Mouse (Mus musculus): ENCODE data around the gene Lin37. TPM values are rescaled to one million over a fixed set of nuclear protein-coding genes. Genes with fewer than 3 reads are reported as not detected.

The Lin37 gene
- polyA plus RNA-seq, 1 experiment from 2014 or later, result 55.2 TPM

DNA sequence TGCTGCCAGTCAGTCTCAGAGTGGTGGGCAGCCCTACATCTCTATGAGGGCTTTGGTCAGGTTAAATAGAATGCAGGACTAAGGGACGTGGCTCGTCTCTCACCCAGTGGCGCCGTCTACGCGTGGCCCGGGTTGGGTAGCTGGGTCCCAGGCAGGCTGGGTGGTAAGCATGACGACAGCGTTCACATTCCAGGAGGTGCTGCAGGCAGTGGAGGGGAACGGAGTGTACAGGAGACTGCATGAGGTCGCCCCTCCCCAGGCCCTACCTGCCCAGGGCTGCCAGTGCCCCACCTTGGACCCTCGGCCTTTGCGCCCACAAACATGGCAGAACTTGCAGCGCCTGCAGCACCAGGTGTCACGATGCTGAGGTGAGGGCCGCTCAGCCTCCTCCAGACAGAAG lies 21.9 kb upstream of the Lin37 start:
- no peak overlapping the region for H3K4me3 ChIP-seq
- H3K9ac ChIP-seq, result no peak overlapping the region
- no peak overlapping the region for H3K27ac ChIP-seq
- no peak for ATAC-seq (ENCODE audit: low FRiP score)
- H3K36me3 ChIP-seq, result peaks cover 97% of the 10 kb centered on the region
- H3K4me2 ChIP-seq (replicated peaks), result no peak overlapping the region
- H3K27me3 ChIP-seq, result no peaks in the 10 kb centered on the region
- WGBS, result 96% methylated on average over 16 of the region's 16 CpGs
- H3K9me3 ChIP-seq (replicated peaks), result no peaks in the 10 kb centered on the region
- H3K4me1 ChIP-seq, result peaks cover 3% of the 10 kb centered on the region

DNA sequence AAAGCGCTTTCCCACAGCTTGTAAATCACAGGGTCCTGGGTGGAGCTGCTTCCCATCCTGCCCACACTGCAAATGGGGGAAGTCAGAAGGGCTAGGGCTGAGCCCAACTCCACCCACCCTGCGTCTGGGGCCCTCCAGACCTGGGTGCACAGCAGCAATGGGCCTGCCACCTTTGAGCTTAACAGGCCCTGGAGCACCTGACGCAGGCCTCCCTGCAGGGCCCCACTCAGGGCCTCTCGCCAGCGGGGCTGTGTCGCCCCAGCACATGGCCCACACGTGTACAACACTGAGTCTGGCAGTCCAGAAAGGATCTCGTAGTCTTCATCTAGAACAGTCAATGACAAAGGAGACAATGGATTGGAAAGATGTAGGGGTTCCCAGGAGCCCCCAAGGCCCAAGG lies 20.3 kb upstream of the Lin37 start:
- Histone ChIP-seq H3K27me3 (no peaks in the 10 kb centered on the region), H3K4me1 (no peaks in the 10 kb centered on the region), H3K4me3 (no peak overlapping the region), H3K4me2 (replicated peaks) (no peak overlapping the region), H3K27ac (no peak overlapping the region), H3K9ac (no peak overlapping the region), H3K36me3 (peaks cover 98% of the 10 kb centered on the region), H3K9me3 (replicated peaks) (no peaks in the 10 kb centered on the region)
- 92% methylated on average over 8 of the region's 8 CpGs for WGBS
- no peak for ATAC-seq (ENCODE audit: low FRiP score)

- Histone ChIP-seq H3K9ac (no peak overlapping the region), H3K27me3 (no peaks in the 10 kb centered on the region), H3K9me3 (replicated peaks) (no peaks in the 10 kb centered on the region), H3K27ac (no peak overlapping the region), H3K4me3 (no peak overlapping the region), H3K36me3 (peaks cover 97% of the 10 kb centered on the region), H3K4me2 (replicated peaks) (no peak overlapping the region), H3K4me1 (no peaks in the 10 kb centered on the region)
- WGBS, result 83% methylated on average over 2 of the region's 2 CpGs
- no peak for ATAC-seq (ENCODE audit: low FRiP score)
Measured at GRCm38 (mm10) chr7:30572969-30573368, 13.3 kb upstream of the Lin37 start.

DNA sequence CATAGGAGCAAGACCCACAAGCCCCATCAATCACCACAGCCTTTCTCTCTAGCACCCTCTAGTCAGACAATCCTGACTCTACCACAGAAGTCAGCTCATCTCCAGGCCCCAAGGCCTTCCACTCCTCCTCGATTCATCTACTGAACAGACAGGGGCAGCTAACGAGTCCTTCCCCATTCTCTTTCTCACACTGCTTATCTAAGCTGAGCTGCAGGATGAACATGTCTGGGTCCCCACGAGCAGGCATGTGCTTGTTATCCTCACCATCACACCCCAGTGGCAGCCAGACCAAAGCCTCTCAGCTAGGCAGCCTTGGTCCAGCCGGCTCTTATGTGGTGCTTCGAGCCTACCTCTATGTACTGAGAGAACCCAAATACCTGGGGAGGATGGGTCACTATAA lies 12.8 kb upstream of the Lin37 start:
- no peaks in the 10 kb centered on the region for H3K4me1 ChIP-seq
- H3K9ac ChIP-seq, result no peak overlapping the region
- no peak for ATAC-seq (ENCODE audit: low FRiP score)
- peaks cover 95% of the 10 kb centered on the region for H3K36me3 ChIP-seq
- no peak overlapping the region for H3K4me3 ChIP-seq
- 92% methylated on average over 5 of the region's 5 CpGs for WGBS
- H3K4me2 ChIP-seq (replicated peaks), result no peak overlapping the region
- H3K9me3 ChIP-seq (replicated peaks), result no peaks in the 10 kb centered on the region
- H3K27ac ChIP-seq, result no peak overlapping the region
- no peaks in the 10 kb centered on the region for H3K27me3 ChIP-seq

GRCm38 (mm10) chr7:30567555-30567954 lies 7.9 kb upstream of the Lin37 start:
- 91% methylated on average over 11 of the region's 11 CpGs for WGBS
- no peak for ATAC-seq (ENCODE audit: low FRiP score)

GRCm38 (mm10) chr7:30566033-30566432 lies 6.4 kb upstream of the Lin37 start:
- H3K4me3 ChIP-seq, result no peak overlapping the region
- H3K9me3 ChIP-seq (replicated peaks), result no peaks in the 10 kb centered on the region
- 82% methylated on average over 9 of the region's 9 CpGs for WGBS
- H3K4me1 ChIP-seq, result peaks cover 12% of the 10 kb centered on the region
- no peak overlapping the region for H3K27ac ChIP-seq
- no peak for ATAC-seq (ENCODE audit: low FRiP score)
- H3K27me3 ChIP-seq, result no peaks in the 10 kb centered on the region
- H3K9ac ChIP-seq, result no peak overlapping the region
- no peak overlapping the region for H3K4me2 ChIP-seq (replicated peaks)
- peaks cover 62% of the 10 kb centered on the region for H3K36me3 ChIP-seq

More at GRCm38 (mm10) chr7:30567555-30567954, 7.9 kb upstream of the Lin37 start:
- Histone ChIP-seq H3K27me3 (no peaks in the 10 kb centered on the region), H3K9ac (no peak overlapping the region), H3K4me1 (peaks cover 7% of the 10 kb centered on the region), H3K9me3 (replicated peaks) (no peaks in the 10 kb centered on the region), H3K4me3 (no peak overlapping the region), H3K27ac (no peak overlapping the region), H3K36me3 (peaks cover 75% of the 10 kb centered on the region), H3K4me2 (replicated peaks) (no peak overlapping the region)

DNA sequence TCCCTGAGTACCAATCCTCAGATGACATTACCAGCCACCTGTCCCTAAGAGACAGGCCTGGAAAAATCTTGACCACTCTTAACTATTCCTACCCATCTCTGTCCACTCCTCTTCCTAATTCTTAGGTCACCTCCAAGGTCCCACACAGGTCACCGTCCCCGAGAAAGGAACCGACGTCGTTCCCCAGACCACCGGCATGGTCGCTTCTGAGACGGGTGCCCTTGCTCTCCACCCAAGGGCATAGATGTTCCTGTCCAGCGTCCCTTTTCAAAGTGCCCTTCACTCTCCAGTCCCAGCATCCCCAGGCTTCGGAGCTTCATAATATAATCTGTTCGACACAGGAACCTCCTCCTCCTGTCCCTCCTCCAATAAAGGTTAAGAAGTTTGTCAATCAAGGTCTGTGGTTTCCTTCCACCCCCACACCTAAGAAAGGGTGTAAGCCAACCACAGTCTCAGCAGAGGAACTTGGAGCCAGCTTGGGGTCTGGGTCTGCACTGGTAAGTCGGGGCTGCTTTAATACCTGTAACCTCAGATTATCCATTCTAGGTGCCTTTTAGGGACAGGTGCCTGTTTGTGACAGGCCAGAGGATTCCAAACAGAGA lies 5.4 kb upstream of the Lin37 start, which contains the start of gene Igflr1:
Igflr1 (plus strand) TSS at position 458 of the 602 bp plus-strand sequence.
- Histone ChIP-seq H3K27me3 (no peaks in the 10 kb centered on the region), H3K9ac (peak within 1 kb of the TSS; percentile 85; the same call in 1 of the 2 replicates), H3K4me1 (peaks cover 12% of the 10 kb centered on the region), H3K4me2 (replicated peaks) (no peak within 1 kb of the TSS), H3K27ac (no peak within 1 kb of the TSS), H3K9me3 (replicated peaks) (no peaks in the 10 kb centered on the region), H3K36me3 (peaks cover 53% of the 10 kb centered on the region), H3K4me3 (0 out of 2 replicates have a peak within 1 kb of the TSS, but pooled peaks have one; percentile 76)
- 95% methylated on average over 12 of the region's 12 CpGs for WGBS
- ATAC-seq (ENCODE audit: low FRiP score), result no peak

GRCm38 (mm10) chr7:30563906-30564280 lies 4.3 kb upstream of the Lin37 start:
- Histone ChIP-seq H3K27ac (peak overlapping the region; percentile 94), H3K27me3 (no peaks in the 10 kb centered on the region), H3K4me1 (peaks cover 14% of the 10 kb centered on the region), H3K4me3 (peak overlapping the region; percentile 76), H3K9me3 (replicated peaks) (no peaks in the 10 kb centered on the region), H3K9ac (peak overlapping the region; percentile 85), H3K4me2 (replicated peaks) (peak overlapping the region; percentile 61), H3K36me3 (peaks cover 41% of the 10 kb centered on the region)
- no peak for ATAC-seq (ENCODE audit: low FRiP score)
- 27% methylated on average over 6 of the region's 6 CpGs for WGBS

GRCm38 (mm10) chr7:30563117-30563905 lies 3.7 kb upstream of the Lin37 start, which contains the start of the genes U2af1l4, Gm49396 and Psenen:
Gene U2af1l4 (plus strand): TSS chr7:30563301.
Gene Gm49396 (plus strand): TSS chr7:30563344.
Gene Psenen (minus strand): TSS chr7:30563627.
- WGBS, result under 1% methylated on average over 45 of the region's 45 CpGs
- H3K27ac ChIP-seq, result peak within 1 kb of the TSS; percentile 94
- no peaks in the 10 kb centered on the region for H3K27me3 ChIP-seq
- peak within 1 kb of the TSS; percentile 85 for H3K9ac ChIP-seq
- peak; percentile 84 for ATAC-seq (ENCODE audit: low FRiP score)
- H3K4me3 ChIP-seq, result peak within 1 kb of the TSS; percentile 76
- H3K36me3 ChIP-seq, result peaks cover 35% of the 10 kb centered on the region
- peaks cover 20% of the 10 kb centered on the region for H3K4me1 ChIP-seq
- peak within 1 kb of the TSS; percentile 82 for H3K4me2 ChIP-seq (replicated peaks)
- no peaks in the 10 kb centered on the region for H3K9me3 ChIP-seq (replicated peaks)

- Histone ChIP-seq H3K4me1 (peaks cover 25% of the 10 kb centered on the region), H3K27me3 (no peaks in the 10 kb centered on the region), H3K9ac (peak overlapping the region; percentile 67), H3K36me3 (peaks cover 33% of the 10 kb centered on the region), H3K4me3 (peak overlapping the region; percentile 76), H3K9me3 (replicated peaks) (no peaks in the 10 kb centered on the region), H3K27ac (peak overlapping the region; percentile 66), H3K4me2 (replicated peaks) (peak overlapping the region; percentile 82)
- 0 out of 2 replicates have a peak, but pooled peaks have one; percentile 14 for ATAC-seq (ENCODE audit: low FRiP score)
- WGBS, result 3% methylated on average over 27 of the region's 27 CpGs
Measured at GRCm38 (mm10) chr7:30562526-30563116, 3.0 kb upstream of the Lin37 start.

GRCm38 (mm10) chr7:30560296-30560695 lies 658 bp upstream of the Lin37 start:
- Histone ChIP-seq H3K27ac (no peak overlapping the region), H3K36me3 (peaks cover 33% of the 10 kb centered on the region), H3K4me2 (replicated peaks) (no peak overlapping the region), H3K4me3 (no peak overlapping the region), H3K27me3 (no peaks in the 10 kb centered on the region), H3K9me3 (replicated peaks) (no peaks in the 10 kb centered on the region), H3K4me1 (peaks cover 25% of the 10 kb centered on the region), H3K9ac (no peak overlapping the region)
- ATAC-seq (ENCODE audit: low FRiP score), result no peak
- WGBS, result 78% methylated on average over 2 of the region's 2 CpGs

Data from hindbrain, embryonic 12.5 days (tissue).